Mouse (Mus musculus) cerebellum, adult 2 months (tissue): ENCODE data around the gene Lmnb2.

ENCODE experiments used
- CTCF ChIP-seq: fragments of 200-500 bp; IDR thresholded peaks from 2 replicates; pipeline ENCODE4 v1.5.1; 2011; ENCODE audit warnings: low read depth, mild to moderate bottlenecking, control low read depth, low read length, moderate library complexity, borderline replicate concordance; ENCODE audit not compliant: insufficient read depth
- POLR2A ChIP-seq: fragments of 200-500 bp; IDR thresholded peaks from 2 replicates; pipeline ENCODE4 v1.6.1; 2011; ENCODE audit warnings: low read length, control low read depth, borderline replicate concordance; ENCODE audit not compliant: insufficient read depth

DNA sequence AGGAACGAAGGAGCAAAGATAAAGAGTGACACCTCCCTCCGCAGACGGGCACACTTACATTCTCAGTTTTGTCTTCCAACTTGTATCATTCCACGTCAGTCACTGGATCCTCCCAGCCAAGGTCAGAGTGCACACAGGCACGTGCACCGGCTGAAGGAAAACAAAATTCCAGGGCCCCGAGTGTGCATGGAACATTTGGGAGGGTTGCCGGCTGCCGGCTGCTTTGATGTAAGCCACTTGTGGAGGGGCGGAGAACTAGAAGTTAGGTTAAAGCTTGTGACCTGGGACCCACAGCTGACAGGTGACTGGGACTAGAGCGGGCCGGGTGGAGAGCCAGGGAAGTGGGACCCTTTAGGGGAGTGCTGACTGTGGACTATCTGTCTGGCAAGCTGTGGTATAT, 48.3 kb upstream of the Lmnb2 start:
- TF ChIP-seq POLR2A (no peak), CTCF (no peak)
